Mouse (Mus musculus) gonadal fat pad, adult 2 months (tissue): Measurements from ENCODE around the gene Gm28035. TPM values are rescaled to one million over a fixed set of nuclear protein-coding genes. Genes with fewer than 3 reads are reported as not detected.

Experiments used
- DNase-seq: peaks from one replicate; pipeline ENCODE4 v3.0.0-alpha.2; 2012; ENCODE audit warnings: low read depth
- polyA plus RNA-seq: library from polyadenylated mRNA; depleted of rRNA; stranded (reverse); fragments of >200 nt; gene quantifications from 2 replicates; pipeline ENCODE4 v1.2.3, GENCODE M21; 2012

Gene Gm28035
- polyA plus RNA-seq, 1 experiment, result 9.6 TPM

DNA sequence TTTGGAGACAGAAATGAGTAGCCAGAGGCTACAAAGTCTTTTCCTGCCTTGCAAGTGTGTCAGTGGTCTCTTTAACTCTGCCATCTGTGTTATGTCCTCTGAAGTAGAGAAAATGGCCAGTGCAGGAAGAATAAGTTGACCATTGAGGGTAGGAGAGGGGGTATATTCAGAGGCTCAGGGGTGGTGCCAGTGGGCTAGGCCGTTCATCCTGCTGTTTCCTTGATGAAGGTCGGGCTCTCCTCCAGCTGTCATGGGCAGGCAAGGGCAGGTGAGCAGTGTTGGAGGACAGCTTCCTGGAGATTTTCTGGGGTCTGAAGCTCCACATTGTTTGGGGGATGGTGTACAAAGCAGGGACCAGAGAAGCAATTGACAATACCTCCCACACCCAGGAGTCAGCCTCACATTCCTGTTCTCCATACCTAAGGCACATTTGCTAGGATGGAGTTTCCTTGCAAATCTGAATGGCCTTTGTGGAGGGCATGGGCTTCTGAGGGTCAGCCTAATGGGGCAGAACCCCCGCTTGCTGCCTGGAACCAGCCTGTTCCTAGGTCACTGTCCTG, 1.4 kb upstream of the Gm28035 start:
- DNase-seq, result no peak

DNA sequence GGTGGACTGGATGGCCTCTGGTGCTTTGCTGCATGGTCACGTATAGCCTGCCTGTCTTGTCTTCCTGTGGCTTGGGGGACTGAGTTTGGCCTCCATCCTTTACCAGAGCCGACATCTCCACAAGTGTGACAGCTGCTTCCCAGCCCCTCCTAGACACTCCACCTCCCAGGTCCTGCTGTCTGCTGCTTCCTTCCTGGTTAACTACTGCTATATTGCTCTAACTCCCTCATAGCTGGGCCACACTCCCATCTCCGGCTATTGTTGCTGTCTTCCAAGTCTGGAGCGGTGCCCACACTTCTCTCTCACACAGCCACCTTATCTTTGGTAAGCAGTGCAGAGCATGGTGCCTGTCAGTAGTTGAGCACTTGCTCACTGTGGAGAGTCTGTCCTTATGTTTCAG, 590 bp upstream of the Gm28035 start:
- no peak for DNase-seq

- DNase-seq, result no peak
Measured at GRCm38 (mm10) chr2:30242509-30242908, 2.1 kb downstream of the Gm28035 start.

DNA sequence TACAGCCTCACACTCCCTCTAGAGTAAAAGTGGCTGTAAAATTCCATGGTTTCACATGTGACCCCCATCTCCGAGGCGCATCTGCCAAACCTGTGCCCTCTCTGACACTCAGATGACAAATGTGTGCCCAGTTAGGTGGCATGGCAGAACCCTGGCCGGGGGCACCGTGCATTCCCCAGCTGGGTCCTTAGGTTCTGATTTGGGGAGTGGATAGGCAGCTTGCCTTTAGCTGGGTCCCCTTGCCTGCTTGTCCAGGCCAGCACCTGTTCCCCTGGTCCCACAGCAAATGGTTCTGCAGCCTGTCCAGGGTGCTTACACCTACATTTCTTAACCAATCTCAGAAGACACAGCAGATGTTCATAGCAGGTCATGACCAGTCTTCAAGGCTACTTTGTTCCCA, 3.0 kb downstream of the Gm28035 start:
- DNase-seq, result no peak

DNA sequence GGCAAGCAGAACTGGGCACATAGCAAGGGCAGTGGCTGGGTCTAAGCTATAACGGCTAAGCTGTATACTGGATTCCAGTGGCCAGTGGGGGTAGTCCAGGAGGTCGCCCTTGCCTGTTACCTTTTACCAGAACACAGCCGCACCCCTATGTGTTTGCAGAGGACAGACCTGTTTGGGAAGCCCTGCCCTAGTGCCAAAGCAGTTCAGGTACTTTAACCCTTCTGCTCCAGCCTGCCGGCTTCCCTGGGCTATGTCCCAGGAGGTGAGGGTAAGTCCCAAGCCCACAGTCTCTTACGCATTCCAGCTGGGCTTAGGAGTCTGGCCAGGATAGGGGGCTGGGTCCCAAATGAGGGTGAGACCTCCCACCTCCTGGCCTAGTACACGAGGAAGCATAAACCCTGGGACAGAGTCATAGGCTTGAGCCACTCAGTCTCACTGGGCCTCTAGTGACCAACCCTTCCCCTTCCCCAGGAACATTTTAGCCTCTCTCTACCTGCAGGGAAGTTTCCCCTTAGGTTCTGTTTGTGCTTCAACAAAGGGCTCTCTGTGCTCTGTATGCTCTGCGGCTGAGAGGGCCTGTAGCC, 4.3 kb downstream of the Gm28035 start:
- no peak for DNase-seq

GRCm38 (mm10) chr2:30247036-30247435, 6.7 kb downstream of the Gm28035 start:
- DNase-seq, result no peak

- no peak for DNase-seq
Measured at GRCm38 (mm10) chr2:30247681-30248080, 7.3 kb downstream of the Gm28035 start.

DNA sequence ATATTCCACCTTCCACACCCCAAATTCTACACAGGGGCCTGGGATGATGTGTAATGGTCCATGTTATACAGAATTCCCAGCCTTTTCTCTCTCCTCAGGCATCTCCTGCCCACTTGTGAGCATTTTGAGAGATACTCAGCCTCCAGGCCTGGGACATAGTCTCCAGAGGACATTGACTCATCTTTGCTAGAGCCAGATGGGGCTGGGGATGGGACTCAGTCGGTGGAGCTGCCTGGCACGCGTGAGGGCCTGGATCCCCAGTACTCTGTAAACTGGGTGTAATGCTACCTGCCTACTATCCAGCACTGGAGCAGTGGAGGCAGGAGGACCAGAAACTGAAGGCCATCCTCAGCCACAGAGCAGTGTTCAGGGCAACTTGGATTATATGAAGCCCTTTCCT, 8.8 kb downstream of the Gm28035 start:
- DNase-seq, result no peak

GRCm38 (mm10) chr2:30250166-30251128, 10.1 kb downstream of the Gm28035 start:
- DNase-seq, result no peak

GRCm38 (mm10) chr2:30251417-30252104, 11.2 kb downstream of the Gm28035 start:
- DNase-seq, result no peak

DNA sequence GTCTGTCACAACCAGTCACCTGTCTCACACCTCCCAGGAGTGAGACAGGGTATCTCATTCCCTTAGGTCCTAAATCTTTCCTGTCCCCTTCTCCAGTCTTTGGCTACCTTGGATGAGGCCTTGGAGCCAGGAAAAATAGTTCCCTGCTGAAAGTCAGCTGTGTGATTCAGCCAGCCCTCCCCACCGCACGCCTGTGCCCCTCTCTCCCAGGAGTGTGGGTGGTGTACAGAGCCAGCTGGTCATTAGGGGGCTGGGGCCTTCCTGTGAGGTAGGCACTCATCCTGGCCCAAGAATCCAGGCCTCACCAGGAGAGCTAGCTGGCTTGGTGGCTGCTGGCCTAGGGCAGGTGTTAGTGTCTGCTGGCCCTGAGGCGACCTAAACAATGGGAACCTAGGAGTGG, 12.2 kb downstream of the Gm28035 start:
- DNase-seq, result no peak

GRCm38 (mm10) chr2:30253809-30254208, 13.4 kb downstream of the Gm28035 start:
- no peak for DNase-seq

- DNase-seq, result no peak
Measured at GRCm38 (mm10) chr2:30255631-30256395, 15.4 kb downstream of the Gm28035 start.

- no peak for DNase-seq
Measured at GRCm38 (mm10) chr2:30256616-30257350, 16.4 kb downstream of the Gm28035 start.

GRCm38 (mm10) chr2:30257699-30258460, 17.5 kb downstream of the Gm28035 start:
- no peak for DNase-seq

- DNase-seq, result no peak
Measured at GRCm38 (mm10) chr2:30258600-30258999, 18.2 kb downstream of the Gm28035 start.

DNA sequence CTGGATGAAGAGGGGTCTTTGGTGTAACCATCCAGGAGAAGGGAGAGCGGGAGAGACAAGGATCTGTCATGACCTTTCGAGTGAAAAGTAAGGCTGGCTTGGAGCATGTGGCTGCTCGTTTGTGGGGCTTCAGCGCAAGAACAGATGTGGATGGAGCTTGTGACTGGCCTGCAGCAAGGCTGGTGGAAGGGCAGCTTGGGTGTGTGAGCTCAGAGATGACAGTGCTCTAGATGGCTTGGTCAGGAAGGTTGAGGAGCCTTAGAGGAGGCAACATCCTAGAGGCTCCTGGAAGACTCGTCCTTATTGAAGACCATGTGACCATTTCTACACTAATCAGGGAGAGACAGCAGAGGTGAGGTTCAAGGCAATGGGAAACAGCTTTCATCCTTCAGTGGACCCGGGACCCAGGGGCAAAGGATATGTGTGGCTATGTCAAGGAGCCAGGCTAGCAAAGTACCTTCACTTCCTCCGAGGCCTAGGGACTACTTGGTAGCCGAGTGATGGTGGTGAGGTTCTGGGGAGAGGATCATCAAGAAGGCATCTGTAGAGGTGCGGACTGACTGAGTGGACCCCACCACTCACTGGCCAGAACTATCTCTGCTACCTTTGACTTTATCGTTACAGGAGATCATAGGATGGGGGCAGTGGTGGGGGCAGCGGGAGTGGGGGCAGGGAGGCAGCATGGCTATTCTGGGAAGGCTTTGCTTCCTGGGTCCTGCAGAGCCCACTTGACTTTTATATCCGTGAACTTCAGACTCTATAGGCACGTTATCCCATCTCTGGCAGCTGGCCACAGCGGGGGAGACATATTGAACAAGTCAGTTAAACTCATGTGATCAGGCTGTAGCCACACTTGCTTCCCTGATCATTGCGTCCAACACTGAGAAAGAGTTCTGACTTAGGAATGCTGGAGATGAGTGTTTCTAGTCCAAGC, 19.0 kb downstream of the Gm28035 start:
- no peak for DNase-seq

GRCm38 (mm10) chr2:30261064-30261736, 20.8 kb downstream of the Gm28035 start:
- DNase-seq, result no peak
